Mouse (Mus musculus): ENCODE results near the gene Pcp4l1. TPM values are rescaled to one million over a fixed set of nuclear protein-coding genes. Genes with fewer than 3 reads are reported as not detected.

The Pcp4l1 gene
- total RNA-seq, 2 experiments from 2014 or later = 15.0 to 48.8 TPM

DNA sequence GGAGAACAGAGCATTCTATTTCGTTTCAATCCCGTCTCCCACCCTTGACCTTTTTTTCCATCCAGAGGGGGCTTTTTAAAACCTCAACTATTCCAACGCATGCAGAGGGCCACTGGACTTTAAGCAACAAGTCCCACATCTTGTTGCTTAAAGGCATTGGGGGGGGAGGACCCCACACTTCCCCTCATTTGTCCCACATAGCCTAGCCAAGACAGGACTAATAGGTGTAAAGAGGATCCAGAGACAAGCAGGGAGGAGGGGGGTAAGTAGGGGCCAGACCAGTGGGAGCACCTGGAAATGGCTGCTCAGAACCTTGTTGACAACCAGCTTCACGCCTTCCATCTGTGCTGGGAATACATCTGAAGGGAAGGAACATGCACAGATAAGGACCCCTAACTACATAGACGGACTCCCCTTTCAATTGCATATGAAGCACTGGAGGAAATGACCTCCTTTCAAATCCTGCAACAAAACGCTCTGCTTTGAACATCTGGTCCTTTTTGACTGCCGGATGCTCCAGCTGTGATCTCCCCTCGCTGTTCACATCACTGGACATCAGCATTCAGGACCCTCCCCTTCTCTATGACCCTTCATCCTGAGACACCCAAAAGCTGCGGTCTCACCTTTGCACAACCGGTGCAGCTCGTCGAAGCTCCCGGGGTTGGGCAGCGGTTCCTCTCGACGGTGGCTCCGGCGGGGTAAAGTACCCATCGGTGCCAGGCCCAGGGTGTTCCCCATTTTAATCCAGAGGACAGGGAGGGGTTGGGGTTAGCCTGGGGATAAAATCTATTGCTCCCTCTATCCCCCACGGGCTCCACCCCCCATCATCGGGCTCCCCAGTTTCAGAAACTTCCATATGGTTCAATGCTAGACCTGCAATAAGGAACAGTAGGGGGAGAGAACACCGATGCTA is 25.5 kb upstream of the Pcp4l1 start:
- peak; percentile 20 for DNase-seq

DNA sequence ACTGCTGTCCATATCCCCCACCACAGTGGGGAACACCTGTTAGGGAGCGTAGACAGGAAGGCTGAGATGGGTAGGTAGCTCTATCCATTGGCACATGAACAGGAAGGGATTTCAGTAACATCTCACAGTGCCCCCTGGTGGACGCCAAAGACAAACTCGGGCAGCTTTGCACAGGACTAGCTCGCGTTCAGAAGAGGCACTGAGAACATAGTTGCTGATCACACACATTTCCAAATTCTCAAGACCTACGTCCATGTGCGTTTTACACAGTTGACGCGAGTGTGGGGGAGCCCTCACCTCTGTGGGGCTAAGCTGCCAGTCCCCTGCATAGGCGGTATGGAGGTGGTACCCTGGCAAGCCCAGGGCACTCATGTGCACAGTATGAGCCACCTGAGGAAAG is 24.8 kb upstream of the Pcp4l1 start:
- DNase-seq = peak; percentile 63

DNA sequence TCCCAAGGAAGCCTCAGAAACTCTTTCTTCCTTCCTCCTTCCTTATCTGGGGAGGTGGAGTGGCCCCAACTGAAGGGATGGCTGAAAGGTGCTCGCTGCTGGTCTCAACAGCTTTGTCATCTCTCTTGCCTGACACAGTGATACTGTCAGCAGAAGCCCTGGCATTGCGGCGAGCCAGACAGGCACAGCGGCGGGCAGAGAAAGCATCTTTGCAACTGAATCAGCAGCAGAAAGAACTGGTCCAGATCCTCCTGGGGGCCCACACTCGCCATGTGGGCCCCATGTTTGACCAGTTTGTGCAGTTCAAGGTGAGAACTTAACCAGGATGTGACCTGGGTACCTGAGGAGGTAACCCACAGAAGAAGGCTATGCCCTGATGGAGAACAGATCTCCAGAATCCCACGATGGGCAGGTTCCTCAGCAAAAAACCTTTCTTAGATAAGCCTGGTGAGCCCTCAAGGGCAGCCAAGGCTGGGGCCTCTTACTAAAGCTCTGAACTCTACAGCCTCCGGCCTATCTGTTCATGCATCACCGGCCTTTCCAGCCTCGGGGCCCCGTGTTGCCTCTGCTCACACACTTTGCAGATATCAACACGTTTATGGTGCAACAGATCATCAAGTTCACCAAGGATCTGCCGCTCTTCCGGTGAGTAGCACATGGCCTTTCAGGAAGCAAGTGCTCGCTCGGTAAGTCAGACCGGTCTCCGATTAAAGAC is 20.3 kb upstream of the Pcp4l1 start:
- no peak for DNase-seq

DNA sequence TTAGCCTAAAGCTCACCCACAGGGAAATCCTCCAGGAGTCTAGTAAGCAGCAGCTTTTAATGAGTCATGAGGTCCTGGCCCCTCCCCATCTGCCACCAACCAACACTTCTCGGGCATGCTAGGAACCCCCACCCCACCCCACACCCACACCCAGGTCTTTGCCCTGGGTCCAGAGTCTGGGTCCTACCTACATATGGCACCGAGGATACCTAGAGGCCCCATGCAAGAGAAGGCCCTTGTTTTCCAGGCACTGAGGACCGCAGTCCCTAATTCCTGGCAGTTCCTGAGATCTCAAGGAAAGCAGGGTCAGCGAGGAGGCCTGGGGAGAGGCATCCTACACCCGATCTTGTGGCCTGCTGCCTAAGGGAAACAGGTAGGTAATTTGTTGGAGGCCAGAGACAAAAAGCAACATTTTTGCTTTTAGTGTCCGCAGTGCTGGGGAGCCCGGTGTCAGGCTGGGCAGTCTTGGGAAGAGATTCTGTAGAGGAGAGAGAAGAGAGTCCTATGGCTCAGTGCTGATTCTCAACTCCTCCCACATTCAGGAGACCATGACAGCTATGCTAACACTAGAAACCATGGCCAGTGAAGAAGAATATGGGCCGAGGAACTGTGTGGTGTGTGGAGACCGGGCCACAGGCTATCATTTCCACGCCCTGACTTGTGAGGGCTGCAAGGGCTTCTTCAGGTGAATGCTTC is 17.9 kb upstream of the Pcp4l1 start, which contains the start of gene Nr1i3:
TSS of gene Nr1i3 (plus strand) at position 170 of the 696 bp plus-strand sequence.
- DNase-seq = no peak

DNA sequence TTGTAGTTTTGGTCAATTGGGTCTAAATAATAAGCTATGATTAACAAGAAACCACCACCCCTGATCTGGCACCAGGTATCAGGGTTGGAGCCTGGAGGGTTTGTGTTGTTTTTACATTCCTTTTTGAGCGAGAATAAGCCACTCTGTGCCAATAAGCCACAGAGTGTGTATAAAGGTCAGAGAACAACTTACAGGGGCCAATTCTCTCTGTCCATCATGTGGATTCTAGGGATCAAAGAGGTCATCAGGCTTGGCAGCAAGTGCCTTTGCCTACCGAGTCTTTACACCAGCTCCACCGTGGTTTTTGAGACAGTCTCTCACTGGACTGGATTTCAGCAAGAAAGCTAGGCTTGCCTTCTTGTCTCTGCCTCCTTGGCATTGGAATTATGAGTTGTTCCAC is 16.8 kb upstream of the Pcp4l1 start:
- DNase-seq = no peak

DNA sequence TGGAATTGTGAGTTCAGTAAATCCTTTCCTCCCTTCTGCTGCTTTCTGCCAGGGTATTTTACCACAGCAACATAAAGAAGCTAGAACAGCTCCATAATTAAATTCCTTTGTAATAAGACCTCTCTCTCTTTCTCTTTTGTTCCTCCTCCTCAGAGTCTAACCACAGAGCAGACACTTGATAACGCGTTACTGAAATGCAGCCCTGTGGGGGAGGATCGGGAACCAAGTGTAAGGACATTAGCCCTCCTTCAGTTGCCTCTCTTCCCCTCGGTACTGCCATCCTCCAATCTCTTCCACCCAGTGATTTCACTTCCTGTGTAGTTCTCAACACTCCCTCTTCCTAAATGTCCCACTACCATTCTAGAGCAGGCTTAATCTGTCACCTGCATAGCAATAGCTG is 13.3 kb upstream of the Pcp4l1 start:
- no peak for DNase-seq

DNA sequence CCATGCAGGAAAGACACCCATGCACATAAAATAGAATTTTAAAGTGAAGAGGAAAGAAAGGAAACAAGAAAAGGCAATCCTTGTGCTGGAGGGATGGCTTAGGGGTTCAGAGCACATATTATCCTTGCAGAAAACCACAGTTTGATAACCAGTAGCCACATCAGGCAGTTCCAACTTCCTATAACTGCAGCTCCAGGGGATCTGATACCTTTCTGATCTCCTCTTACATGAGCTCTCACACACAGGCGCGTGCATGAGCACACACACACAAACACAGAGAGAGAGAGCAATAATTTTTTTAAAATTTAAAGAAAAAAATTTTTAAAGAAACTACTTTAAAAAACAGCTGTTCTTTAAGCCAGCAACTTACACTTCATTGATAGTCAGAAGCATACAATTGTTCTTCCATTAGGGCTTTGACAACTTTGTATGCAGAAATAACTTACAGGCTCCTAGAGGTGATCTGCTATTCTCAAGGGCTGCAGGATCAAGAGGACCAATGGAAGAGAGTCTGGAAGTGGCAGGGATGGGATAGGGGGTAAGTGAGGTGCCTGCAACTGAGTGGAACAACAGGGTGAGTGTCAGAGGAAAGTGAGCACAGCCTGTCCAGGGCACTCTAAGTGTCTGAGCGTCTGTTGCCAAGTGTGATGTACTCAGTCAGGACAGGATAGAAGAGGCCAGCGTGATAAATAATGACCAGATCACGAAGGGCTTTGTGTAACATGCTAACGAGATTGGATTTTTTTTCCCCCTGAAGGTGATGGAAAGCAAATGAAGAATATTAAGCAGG is 9.8 kb upstream of the Pcp4l1 start:
- DNase-seq = no peak

DNA sequence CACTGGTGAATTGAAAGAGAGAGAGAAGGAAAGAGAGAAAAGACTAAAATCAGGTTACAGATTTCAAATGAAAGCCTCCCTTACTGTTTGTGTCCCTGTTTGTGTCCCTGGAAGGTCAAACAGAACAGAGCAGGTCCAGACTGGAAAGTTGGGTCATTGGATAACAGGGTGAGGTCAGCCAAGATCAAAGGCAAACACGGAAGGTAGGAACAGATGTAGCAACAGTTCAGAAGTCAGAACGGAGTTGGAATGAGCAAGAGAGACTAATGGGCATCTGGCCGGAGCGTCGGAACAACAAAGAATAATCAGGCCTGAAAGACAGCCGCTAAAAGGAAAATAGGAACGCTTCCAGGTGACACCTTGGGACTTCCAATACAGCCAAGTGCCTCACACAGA is 8.2 kb upstream of the Pcp4l1 start:
- DNase-seq = no peak

DNA sequence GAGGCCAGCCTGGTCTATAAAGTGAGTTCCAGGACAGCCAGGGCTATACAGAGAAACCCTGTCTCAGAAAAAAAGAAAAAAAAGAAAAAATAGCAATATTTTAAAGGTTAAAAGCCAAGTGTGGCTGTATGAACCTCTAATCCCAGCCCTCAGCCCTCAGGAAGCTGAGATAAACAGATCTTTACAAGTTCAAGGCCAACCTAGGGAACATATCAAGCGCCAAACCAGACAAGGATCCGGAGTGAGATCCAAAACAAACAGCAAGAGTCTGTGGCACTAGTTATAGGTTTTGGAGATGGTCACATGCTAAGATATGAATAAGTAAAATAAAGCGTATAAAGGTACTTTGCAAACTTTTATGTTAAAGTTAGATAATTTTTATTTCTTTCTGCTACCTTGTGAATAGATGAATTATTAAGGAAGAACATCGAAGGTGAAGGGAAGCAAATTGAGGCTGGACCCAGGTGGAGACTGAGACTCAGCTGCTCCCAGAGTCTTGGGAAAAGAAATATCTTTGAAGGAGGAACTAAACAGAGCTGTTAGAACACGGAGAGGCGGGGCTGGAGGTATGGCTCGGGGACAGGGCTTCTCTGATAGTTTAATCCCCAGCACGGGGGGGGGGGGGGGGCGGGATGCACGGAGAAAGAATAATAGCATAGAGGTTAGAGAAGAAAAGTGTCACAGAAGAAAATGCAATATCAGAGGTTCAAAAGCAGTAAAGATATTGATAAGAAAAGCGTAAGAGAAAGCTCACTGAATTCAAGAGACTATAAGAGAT is 7.6 kb upstream of the Pcp4l1 start:
- no peak for DNase-seq

DNA sequence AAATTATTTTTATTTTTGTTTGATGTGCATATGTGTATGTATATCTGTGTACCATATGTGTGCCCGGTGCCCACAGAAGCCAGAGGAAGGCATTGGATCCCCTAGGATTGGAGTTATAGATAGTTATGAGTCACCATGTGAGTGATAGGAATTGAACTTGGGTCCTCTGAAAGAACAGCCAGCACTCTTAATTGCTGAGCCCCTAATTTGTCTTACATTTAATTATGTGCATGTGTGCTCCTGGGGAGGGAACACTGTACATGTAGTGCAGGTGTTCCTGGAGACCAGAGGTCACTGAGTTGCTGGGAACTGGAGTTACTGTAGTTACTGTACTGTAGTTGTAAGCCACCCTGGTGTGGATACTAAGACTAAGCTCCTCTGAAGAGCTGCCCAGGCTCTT is 4.7 kb upstream of the Pcp4l1 start:
- DNase-seq = no peak

DNA sequence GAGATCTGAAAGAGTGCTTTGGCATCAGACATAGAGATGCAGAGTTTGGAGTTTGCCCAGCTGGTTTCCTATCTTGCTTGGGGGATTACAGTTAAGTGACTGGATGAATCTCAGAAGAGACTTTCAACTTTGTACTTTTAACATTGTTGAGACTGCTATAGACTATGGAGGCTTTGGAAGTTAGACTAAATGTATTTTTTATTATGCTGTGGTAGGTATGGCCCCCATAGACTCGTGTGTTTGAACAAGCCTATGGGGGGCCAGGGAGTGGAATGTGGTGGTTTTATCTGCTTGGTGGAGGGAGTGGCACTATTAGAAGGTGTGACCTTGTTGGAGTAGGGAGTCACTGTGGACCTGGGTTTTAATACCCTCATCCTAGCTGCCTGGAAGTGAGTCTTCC is 3.5 kb upstream of the Pcp4l1 start:
- no peak for DNase-seq

DNA sequence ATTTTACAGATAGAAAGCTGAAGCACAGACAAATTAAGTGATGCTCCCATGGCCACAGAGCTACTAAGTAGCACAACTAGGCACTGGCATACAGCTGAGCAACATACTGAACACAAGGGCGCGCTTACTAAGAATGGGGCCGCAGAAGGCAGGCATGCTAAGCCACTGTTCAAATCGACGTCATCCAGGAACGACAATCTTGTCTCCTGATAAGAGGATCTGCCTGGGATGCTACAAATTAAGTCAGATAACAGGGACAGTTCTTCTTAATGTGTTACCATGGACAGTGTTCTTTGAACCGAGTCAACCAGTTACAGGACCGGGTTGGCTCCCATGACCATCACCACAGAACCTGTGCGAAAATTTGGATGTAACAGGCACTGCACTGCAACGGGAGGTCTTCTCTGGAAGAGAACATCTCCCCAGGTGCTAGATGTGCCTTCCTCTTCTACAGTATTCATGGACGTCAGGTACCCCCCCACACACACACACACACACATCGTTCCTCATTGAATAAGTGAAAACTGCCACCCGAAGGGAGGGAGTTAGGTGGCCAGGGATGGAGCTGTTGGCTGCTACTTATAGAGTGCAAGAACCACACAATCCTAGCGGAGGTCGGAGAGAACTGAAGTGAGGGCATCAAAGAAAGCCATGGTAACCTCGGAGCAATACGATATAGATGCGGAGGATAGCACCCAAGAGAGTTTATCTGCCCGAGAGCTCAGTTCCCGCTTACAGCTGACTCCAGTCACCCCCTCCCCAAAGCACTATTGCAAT is 834 bp downstream of the Pcp4l1 start:
- no peak for DNase-seq

DNA sequence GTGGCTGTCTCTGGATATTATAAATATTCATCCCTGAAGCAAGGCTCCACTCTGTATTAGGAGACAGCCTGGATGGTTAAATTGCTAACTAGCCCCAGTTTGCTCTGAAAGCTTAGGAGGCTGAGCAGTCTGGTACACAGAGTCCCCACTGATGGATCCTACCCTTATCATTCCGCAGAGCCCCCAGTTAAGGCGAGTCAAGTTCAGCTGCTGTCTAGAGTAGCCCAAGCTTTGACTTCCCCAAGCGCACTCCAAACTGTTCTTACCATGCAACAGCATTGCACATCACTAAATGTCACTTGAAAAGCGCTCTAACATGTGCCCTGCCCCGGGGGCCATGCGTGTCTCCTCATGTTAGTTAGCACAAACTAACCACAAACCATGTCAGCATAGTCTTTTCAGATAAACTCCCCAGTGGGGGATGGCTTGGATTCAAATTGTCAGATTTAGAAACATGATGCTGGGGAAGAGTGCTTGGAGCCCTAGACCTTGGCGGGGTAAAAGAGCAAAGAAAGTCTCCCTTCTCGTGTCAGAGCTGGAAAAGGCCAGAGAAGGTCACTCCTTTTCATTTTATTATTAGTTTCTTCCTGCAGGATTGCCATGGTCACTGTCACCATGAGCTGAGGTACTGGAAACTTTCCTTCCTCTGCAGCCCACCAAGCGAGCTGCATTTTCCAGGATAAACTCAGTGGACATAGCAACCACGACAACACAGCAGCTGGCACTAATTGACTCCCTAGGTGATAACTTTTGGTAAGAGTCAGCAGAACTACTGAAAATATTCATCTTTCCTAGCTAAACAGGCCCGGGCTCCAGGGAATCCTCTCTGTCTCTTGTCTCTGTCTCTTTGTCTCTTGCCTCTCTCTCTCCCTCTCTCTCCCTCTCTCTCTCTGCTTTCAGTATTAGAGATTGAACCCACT is 1.9 kb downstream of the Pcp4l1 start:
- no peak for DNase-seq

DNA sequence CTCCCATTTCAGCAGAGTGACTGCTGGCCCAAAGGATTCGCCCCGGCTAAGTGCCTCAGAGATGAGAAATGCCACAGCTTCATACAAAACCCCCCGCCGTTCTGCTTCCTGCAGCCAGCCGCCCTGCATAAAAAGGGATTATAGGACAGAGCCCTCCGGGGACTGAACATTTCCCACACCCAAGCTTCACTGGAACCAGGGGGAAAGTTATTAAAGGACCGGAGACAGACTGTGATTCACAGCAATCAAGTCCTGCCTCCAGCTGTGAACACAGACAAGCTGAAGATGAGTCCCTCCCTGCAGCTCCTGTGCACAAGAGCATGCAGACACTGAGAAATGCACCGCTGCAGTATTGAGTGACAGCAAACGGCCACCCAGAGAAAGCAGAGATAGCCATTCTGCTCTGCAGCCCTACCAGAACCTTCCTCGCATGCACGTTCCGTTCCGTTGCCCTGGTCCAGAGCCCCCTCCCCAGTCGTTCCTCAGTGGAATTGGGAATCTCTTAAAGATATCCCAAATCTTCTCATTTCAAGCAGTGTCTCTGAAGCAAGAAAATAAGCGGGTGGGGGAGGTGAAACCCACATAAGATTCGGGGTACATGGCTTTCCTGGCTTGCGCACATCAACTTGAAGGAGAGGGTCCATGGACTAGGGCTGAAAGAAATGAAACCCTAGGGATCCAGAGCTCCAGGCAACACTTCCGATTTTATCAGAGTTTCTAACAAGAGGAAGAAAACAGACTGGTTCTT is 2.8 kb downstream of the Pcp4l1 start:
- no peak for DNase-seq

DNA sequence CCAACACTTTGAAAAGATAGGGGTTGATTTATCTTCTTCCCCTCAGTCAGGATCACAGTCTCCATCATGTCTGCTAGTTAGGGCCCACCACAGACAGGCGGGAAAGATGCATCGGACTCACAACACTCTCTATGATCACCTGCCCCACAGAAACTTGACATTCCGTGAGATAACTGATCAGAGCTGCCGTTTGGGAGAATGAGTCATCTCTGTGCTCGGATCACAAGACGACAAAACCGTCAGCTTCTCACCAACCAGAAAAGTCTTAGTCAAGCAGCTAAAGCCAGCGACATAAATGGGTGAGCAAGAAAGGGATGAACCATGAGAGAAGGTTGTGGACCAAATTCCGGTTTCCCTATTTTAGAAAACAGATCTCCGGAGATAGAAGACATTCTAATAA is 3.8 kb downstream of the Pcp4l1 start:
- DNase-seq = no peak

DNA sequence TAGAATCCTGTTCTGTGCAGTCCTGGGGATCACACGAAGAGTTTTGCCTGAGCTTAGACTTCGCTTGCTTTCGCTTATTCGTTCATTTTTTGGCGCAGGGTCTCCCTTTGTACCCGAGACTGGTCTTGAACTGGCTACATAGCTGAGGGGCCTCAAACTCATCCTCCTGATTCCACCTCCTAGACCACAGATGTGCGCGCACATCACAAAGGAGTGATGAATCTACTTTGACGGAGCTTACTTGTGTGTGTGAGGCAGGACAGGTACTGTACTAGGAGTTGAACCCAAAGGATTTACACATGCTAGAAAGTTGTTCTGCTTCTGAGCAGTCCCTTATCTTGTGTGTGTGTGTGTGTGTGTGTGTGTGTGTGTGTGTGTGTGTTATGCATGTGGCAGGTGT is 5.2 kb downstream of the Pcp4l1 start:
- no peak for DNase-seq

DNA sequence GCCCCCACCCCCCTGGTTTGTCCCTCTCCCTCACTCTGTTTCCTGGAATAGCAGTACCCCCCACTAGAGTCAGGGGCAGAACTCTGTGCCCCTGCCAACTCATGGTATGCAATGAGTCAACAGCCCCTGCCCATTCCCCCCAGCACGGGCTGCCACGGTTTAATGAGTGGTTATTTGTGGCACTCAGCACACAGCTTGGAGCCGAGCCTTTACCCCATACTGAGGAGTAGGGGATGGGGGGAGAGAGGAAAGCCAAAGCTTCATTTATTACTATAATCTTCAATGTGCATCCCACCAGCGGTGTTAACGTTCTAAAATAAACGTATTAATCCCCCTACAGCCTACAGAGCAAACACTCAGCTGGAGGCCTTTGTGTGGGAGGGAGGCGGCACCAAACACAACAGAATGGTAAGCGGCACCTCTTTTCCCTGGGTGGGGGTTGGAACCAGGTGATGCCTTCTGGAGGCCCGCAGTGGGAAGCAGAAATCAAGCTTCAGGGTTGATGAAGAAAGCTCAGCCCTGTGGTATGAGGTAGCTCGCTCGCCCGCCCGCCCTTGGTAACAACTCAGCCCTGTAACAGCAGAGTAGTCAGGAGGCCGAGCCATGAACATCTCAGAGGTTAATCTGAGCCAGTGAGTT is 6.5 kb downstream of the Pcp4l1 start:
- no peak for DNase-seq

DNA sequence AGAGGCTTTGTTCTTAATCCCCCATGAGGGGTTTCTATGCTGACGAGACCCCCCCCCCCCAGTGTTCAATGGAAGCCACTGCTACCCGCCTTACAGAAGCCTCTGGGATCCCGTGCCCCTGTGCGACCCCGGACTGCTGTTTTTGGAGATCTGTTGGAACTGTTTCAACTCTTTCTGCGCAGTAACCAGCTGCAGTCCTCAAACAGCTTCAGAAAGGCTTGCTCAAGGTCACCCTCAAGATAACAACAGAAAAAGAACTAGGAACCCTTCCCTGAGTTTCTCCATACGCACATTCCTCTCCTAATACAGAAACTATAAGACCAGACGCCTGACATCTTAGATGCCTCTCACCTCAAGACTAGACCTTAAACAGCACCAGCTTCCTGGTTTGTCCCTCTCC is 7.0 kb downstream of the Pcp4l1 start:
- no peak for DNase-seq

Data from gastrocnemius, postnatal 25 days (tissue).